Mouse (Mus musculus) liver, embryonic 11.5 days (tissue): Measurements from ENCODE around the gene Tbkbp1. TPM values are rescaled to one million over a fixed set of nuclear protein-coding genes. Genes with fewer than 3 reads are reported as not detected.

Source experiments
- ATAC-seq: fragments of 200-750 bp; cut with Nextera tagmentation; replicated peaks from 2 replicates; pipeline ENCODE4 v1.8.0; 2017; ENCODE audit warnings: moderate number of reproducible peaks, mild to moderate bottlenecking, moderate TSS enrichment, moderate library complexity; ENCODE audit not compliant: low FRiP score
- DNase-seq: peaks from one replicate; pipeline ENCODE4 v3.0.0-alpha.2; 2017; ENCODE audit warnings: low spot score
- H3K27ac ChIP-seq: fragments of 300-500 bp; sonication (generic); 2 replicates; pipeline ENCODE4 v1.5.1; 2014; ENCODE audit warnings: mild to moderate bottlenecking, low read depth, low read length, control low read depth
- H3K27me3 ChIP-seq: fragments of 300-500 bp; sonication (generic); replicated peaks from 2 replicates; pipeline ENCODE4 v1.6.1; 2014; ENCODE audit warnings: low read length, mixed read lengths; ENCODE audit not compliant: control insufficient read depth, insufficient read depth
- H3K36me3 ChIP-seq: fragments of 300-500 bp; sonication (generic); 2 replicates; pipeline ENCODE4 v1.6.1; 2014; ENCODE audit warnings: mild to moderate bottlenecking, low read length, moderate library complexity, mixed read lengths; ENCODE audit not compliant: control insufficient read depth, insufficient read depth
- H3K4me1 ChIP-seq: fragments of 300-500 bp; sonication (generic); replicated peaks from 2 replicates; pipeline ENCODE4 v1.6.1; 2014; ENCODE audit warnings: low read length, mixed read lengths; ENCODE audit not compliant: control insufficient read depth, insufficient read depth
- H3K4me2 ChIP-seq: fragments of 300-500 bp; sonication (generic); 2 replicates; pipeline ENCODE4 v1.6.1; 2014; ENCODE audit warnings: mild to moderate bottlenecking, control low read depth, moderate library complexity
- H3K4me3 ChIP-seq: fragments of 300-500 bp; sonication (generic); 2 replicates; pipeline ENCODE4 v1.5.1; 2014; ENCODE audit warnings: low read depth, low read length, control low read depth
- H3K9ac ChIP-seq: fragments of 300-500 bp; sonication (generic); 2 replicates; pipeline ENCODE4 v1.6.1; 2014; ENCODE audit warnings: low read depth, low read length, control low read depth
- H3K9me3 ChIP-seq: fragments of 300-500 bp; sonication (generic); 2 replicates; pipeline ENCODE4 v1.6.1; 2016; ENCODE audit warnings: low read length, inconsistent platforms, mixed read lengths; ENCODE audit not compliant: control insufficient read depth
- WGBS: fragments of 180-500 bp; shearing (Covaris S2); extraction: QIAGEN DNeasy Blood & Tissue Kit; methylation state at CpG from one replicate; pipeline ENCODE4 v1.1.7; 2014; 5-methylcytosine and 5-hydroxymethylcytosine counted together
- polyA plus RNA-seq: library from polyadenylated mRNA; unstranded; fragments of >200 nt; fragmentation: Nextera tagmentation; extraction: Ambion mirVana; gene quantifications from 2 replicates; pipeline ENCODE4 v1.2.1, GENCODE M21; 2014

The Tbkbp1 gene
- polyA plus RNA-seq, 1 experiment from 2014 or later = 5.4 TPM

DNA sequence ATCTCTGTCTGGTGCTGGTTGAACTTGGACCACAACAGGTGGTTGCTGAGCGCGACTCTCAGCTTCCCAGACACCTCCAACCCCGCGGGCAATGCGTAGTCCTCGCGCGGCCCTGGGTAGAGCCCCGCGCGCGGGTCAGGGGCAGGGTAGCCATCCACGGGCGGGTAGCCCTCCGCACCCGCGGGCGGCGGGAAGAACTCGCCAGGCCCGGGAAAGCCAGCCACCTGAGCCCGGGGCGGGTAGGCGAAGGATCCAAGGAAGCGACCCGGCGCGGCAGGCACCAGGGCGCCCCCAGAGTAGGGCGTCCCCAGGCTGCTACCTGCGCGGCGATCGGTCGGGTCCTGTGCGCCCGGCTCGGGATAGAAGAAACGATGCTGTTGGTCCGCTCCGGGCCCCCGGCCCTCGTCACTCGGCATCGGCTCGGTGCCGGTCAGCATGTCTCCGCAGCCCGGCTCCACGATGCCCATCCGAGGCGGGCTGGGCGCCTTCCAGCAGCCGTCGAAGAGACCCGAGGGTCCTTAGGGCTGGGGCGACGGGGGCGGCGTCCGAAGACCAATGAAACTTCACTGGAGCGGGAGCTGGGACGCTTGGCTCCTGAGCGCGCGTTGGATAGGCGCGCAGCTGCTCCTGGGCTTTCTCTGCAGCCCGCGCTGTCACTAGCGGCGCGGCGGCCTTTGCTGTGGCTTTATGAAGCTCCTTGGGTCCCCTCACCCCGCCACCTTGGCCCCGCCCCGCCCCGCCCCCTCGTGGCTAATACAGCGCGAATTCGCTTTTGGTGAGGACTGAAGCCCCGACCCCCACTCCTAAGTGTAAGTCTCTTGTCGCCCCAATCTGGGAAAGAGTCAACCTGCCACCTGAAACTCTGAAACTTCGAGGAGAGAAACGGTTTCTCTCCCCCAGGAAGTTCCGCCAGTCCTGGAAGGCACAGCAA lies 36.4 kb downstream of the Tbkbp1 start, which contains the start of gene Tbx21:
Gene Tbx21 (minus strand): TSS at position 661 of the 931 bp plus-strand sequence.
- Histone ChIP-seq H3K4me1 (peaks cover 9% of the 10 kb centered on the region; the same call in 1 of the 2 replicates), H3K9me3 (no peaks in the 10 kb centered on the region), H3K27me3 (peaks cover 77% of the 10 kb centered on the region), H3K36me3 (no peaks in the 10 kb centered on the region), H3K4me3 (peak within 1 kb of the TSS; percentile 39), H3K27ac (no peak within 1 kb of the TSS), H3K9ac (no peak within 1 kb of the TSS), H3K4me2 (peak within 1 kb of the TSS; percentile 62)
- WGBS = 2% methylated on average over 86 of the region's 87 CpGs
- DNase-seq = no peak
- no peak for ATAC-seq

DNA sequence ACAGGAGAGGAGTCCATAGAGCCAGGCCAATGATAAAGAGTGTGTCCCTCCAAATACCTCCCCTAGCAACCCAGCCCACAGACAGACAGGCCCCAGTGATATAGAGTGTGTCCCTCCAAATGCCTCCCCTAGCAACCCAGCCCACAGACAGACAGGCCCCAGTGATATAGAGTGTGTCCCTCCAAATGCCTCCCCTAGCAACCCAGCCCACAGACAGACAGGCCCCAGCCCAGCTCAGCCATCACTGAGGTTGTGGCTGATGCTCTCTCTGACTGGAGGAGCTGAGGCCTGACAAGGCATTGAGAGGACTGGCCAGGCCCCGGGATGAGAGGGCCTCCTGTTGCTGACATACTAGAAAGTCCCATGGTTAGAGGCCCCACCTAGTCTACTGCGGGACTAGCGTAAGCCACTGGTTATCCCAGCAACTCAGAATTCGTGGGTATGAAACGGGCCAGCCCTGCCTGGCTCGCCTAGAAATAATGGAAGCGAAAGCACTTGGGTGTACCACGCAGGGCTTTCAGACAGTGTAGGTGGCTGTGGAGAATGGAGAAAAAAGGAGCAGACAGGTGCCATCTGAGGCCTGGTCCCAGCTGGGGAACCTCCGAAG lies 38.7 kb downstream of the Tbkbp1 start:
- H3K27ac ChIP-seq = no peak overlapping the region
- H3K4me1 ChIP-seq = peaks cover 7% of the 10 kb centered on the region; the same call in 1 of the 2 replicates
- peaks cover 56% of the 10 kb centered on the region for H3K27me3 ChIP-seq
- DNase-seq (no peak), ATAC-seq (no peak)
- no peak overlapping the region for H3K4me3 ChIP-seq
- no peaks in the 10 kb centered on the region for H3K36me3 ChIP-seq
- H3K4me2 ChIP-seq = no peak overlapping the region
- WGBS = 76% methylated on average over 9 of the region's 9 CpGs
- no peaks in the 10 kb centered on the region for H3K9me3 ChIP-seq
- H3K9ac ChIP-seq = no peak overlapping the region

DNA sequence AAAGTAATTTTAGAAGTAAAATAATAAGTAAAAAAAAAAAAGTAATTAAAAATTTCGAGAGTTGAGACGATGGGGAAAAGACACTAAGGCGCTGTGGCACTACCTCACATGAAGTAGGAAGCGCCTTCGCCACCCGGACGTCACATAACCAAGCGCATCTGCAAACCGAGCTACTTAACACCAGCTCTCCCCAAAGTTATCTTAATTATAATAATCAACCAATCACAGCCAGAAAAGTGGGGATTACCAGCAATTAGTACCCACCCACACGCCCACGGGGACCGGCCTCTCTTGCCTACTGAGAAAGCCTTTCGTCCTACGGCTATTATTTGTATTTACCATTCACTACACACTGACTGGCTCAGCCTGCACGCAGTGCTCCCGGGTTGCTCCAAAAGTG lies 42.3 kb downstream of the Tbkbp1 start:
- Histone ChIP-seq H3K36me3 (no peaks in the 10 kb centered on the region), H3K9me3 (no peaks in the 10 kb centered on the region), H3K27me3 (peaks cover 27% of the 10 kb centered on the region), H3K4me1 (no peaks in the 10 kb centered on the region), H3K27ac (no peak overlapping the region), H3K4me2 (no peak overlapping the region), H3K9ac (no peak overlapping the region), H3K4me3 (no peak overlapping the region)
- DNase-seq (no peak), ATAC-seq (no peak)
- WGBS = 77% methylated on average over 16 of the region's 16 CpGs

- no peaks in the 10 kb centered on the region for H3K36me3 ChIP-seq
- no peak overlapping the region for H3K4me3 ChIP-seq
- no peak overlapping the region for H3K9ac ChIP-seq
- no peaks in the 10 kb centered on the region for H3K4me1 ChIP-seq
- no peaks in the 10 kb centered on the region for H3K9me3 ChIP-seq
- H3K27ac ChIP-seq = no peak overlapping the region
- no peak for ATAC-seq
- 90% methylated on average over 9 of the region's 9 CpGs for WGBS
- H3K27me3 ChIP-seq = peaks cover 18% of the 10 kb centered on the region
- no peak overlapping the region for H3K4me2 ChIP-seq
- no peak for DNase-seq
Measured at GRCm38 (mm10) chr11:97104091-97104483, 47.2 kb downstream of the Tbkbp1 start.

DNA sequence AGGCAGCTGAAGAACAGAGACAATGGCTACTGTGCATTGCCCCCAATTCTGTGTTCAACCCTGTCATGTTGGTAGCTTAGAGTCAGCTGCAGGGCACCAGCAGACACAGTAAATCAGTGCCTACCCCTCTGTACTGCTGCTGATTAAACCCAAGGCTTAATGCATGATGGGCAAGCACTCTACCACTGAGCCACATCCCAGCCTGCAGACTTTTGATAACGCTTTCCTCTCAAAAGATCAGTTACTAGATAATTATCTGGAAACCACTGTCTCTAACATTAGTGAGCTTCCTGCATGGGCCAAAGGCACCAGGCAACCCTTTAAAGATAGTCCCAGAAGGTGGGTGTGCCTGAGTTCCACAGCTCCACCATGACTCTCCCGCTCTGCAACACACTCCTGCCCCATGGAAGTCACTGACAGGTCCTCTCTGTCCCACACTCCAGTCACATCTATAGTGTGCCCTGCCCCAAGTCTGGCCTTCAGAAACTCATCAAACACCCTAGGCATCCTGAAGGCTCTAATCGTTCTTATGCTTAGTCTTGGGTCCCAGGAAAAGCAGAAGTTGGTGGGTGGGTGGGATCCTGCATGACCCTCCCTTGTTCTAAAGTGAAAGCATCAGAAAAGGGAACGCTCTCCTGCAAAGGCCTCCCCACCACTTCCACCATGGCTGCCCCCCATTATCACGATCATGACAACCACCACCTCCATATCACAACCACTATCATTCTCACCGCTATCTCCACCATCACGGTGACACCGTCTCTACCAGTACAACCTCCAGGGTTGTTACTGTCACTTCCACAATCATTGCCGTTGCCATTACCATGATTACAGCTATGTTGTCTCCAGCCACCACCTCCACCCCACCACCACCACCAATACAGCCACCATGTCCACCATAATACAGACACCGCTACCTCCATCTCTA lies 47.9 kb downstream of the Tbkbp1 start:
- DNase-seq (no peak), ATAC-seq (no peak)
- no peak overlapping the region for H3K9ac ChIP-seq
- H3K4me3 ChIP-seq = no peak overlapping the region
- peaks cover 25% of the 10 kb centered on the region for H3K27me3 ChIP-seq
- no peak overlapping the region for H3K4me2 ChIP-seq
- no peaks in the 10 kb centered on the region for H3K9me3 ChIP-seq
- H3K4me1 ChIP-seq = no peaks in the 10 kb centered on the region
- H3K27ac ChIP-seq = no peak overlapping the region
- no peaks in the 10 kb centered on the region for H3K36me3 ChIP-seq
- 64% methylated on average over 10 of the region's 10 CpGs for WGBS

DNA sequence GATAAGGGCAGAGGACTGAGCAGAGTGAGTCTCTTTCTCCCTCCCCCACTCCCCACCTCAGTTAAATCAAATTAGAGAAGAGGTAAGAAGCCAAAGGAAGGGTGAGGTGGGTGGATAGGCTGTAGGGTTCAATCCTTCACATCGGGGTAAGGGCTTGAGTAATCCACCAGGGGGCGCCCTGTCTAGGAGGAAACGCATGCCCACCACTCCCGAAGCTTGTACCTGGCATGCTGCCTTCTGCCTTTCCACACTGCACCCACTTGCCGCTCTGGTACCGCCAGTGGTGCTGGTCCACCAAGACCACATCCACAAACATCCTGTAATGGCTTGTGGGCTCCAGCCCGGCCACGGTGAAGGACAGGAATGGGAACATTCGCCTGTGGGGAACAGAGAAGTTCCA lies 49.6 kb downstream of the Tbkbp1 start:
- H3K27ac ChIP-seq = no peak overlapping the region
- no peaks in the 10 kb centered on the region for H3K36me3 ChIP-seq
- H3K9me3 ChIP-seq = no peaks in the 10 kb centered on the region
- H3K4me1 ChIP-seq = no peaks in the 10 kb centered on the region
- H3K4me3 ChIP-seq = no peak overlapping the region
- ATAC-seq (no peak), DNase-seq (peak; percentile 61)
- H3K27me3 ChIP-seq = peaks cover 40% of the 10 kb centered on the region
- 20% methylated on average over 9 of the region's 9 CpGs for WGBS
- no peak overlapping the region for H3K9ac ChIP-seq
- no peak overlapping the region for H3K4me2 ChIP-seq

DNA sequence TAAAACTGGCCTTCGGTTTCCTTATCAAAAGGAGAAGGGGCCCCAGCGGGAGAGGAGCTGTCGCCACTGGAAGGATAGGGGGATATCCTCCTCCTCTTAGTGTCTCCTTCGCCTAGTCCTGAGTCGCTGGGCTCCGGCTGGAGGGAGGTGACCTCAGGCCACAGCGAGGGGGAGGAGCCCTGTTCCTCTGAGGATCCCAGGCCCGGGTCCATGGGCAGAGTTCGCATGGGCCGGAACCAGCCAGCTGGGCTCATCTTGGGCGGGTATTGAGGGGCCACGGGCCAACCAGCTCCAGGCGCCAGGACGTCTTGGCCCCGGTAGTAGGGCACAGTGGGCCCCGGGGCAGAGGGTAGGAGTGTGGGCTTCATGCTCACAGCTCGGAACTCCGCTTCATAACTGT lies 52.5 kb downstream of the Tbkbp1 start:
- WGBS = 19% methylated on average over 18 of the region's 18 CpGs
- Histone ChIP-seq H3K4me3 (0 out of 2 replicates have a peak overlapping the region, but pooled peaks have one; percentile 3), H3K4me1 (no peaks in the 10 kb centered on the region), H3K9ac (no peak overlapping the region), H3K27ac (no peak overlapping the region), H3K27me3 (peaks cover 43% of the 10 kb centered on the region), H3K4me2 (peak overlapping the region; percentile 31), H3K9me3 (no peaks in the 10 kb centered on the region), H3K36me3 (no peaks in the 10 kb centered on the region)
- DNase-seq (no peak), ATAC-seq (no peak)

- 57% methylated on average over 2 of the region's 2 CpGs for WGBS
- Histone ChIP-seq H3K27ac (no peak overlapping the region), H3K27me3 (peaks cover 41% of the 10 kb centered on the region), H3K9ac (no peak overlapping the region), H3K4me2 (no peak overlapping the region), H3K4me3 (no peak overlapping the region), H3K36me3 (no peaks in the 10 kb centered on the region), H3K9me3 (no peaks in the 10 kb centered on the region; the same call in 1 of the 2 replicates), H3K4me1 (no peaks in the 10 kb centered on the region)
- no peak for DNase-seq
- no peak for ATAC-seq
Measured at GRCm38 (mm10) chr11:97094600-97094999, 56.7 kb downstream of the Tbkbp1 start.
